Mouse (Mus musculus) heart, postnatal 0 days (tissue): ENCODE data around the gene 4430402I18Rik.

Experiments
- CTCF ChIP-seq: IDR thresholded peaks from 2 replicates; pipeline ENCODE4 v1.5.1; 2016; ENCODE audit warnings: antibody characterized with exemption, control low read depth, low read depth
- EP300 ChIP-seq: IDR thresholded peaks from 2 replicates; pipeline ENCODE4 v1.6.1; 2016; ENCODE audit warnings: antibody characterized with exemption, low read depth

DNA sequence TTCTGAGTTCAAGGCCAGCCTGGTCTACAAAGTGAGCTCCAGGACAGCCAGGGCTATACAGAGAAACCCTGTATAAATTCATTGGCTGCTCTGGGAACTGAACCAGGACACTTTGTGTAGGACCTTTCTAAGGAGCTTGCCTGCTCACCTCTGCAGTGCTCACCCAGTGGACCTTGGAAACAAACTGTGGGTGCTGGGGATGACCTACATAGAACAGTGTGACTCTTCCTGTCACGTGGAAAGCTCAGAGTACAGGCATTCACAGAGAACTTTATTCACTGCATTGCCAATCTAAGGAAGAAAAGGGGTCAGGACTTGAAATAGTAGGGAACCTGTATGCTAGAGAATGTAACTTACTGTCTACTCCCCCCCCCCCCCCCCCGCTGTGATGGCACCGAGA, 78.3 kb downstream of the 4430402I18Rik start:
- TF ChIP-seq EP300 (no peak), CTCF (no peak)
